Mouse (Mus musculus): ENCODE measurements at regions not wholly inside any gene's neighbourhood (a gene's known extent, or its start where the extent isn't known, plus 50 kb on each side); places are given as distances from the start of the nearest gene placed in this dataset.

DNA sequence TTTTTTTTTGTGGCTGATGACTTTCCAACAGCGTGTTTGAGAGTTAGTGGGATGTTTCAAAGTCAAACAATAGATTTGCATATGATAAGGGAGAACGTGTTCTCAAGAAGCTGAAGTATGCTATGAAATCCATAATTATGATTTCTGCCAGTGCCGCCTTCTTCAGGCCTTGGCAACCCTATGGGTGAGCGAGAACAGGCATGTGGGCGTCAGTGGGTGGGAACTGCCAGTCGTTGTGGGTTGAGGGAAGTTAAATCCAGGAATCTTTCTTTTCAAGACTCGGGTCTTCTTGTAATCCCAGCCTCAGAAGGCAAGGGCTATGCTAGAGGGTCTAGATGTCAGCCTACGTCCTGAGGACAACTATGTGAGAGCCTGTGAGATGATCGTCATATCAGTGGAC, 60.6 kb upstream of the Slc30a5 start:
- no peak for DNase-seq (ENCODE audit: low spot score in 2 of 2)

DNA sequence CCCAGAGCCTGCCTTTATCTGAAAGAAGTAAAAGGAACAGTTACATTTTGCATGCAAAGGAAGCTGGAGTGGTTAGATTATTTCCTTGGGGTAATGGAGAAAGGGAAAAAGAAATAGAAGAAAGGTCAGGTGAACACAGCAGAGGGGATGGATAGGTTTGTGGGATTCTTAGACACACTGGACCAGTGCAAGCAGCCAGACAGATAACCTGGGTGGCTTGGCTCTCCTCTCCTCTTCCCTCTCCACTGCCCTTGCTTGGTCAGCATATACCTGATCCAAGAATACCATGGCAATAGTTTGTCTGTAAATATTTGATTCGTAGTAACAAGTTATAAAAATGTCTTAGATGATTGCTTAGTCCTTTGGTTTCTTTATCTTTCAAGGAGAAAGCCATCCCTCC, 59.9 kb upstream of the Slc30a5 start:
- no peak for DNase-seq (ENCODE audit: low spot score in 2 of 2)

- DNase-seq (ENCODE audit: low spot score in 2 of 2): no peak
Observed at GRCm38 (mm10) chr13:100892647-100893071, 59.4 kb upstream of the Slc30a5 start.

GRCm38 (mm10) chr13:100892204-100892603, 59.0 kb upstream of the Slc30a5 start:
- DNase-seq (ENCODE audit: low spot score in 2 of 2): peak; percentile 50 to 70

GRCm38 (mm10) chr13:100890457-100890856, 57.2 kb upstream of the Slc30a5 start:
- DNase-seq (ENCODE audit: low spot score in 2 of 2): no peak

DNA sequence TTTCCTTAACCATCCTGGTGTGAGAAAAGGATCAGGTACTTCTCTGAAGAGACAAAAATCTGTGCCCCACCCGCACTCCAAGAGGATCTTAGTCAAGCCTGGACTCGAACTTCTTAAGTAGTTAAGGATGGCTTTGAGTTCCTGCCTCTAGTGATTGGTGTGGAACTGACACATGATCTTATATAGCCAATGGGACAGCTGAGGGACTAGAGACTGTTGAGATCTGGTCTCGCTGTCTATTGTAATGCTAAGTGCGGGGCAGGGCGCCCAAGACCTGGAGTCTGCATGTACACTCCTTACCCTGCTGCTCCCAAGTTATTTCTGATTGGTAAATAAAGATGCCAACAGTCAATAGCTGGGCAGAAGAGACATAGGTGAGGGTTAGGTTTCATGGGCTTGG, 55.3 kb upstream of the Slc30a5 start:
- no peak for DNase-seq (ENCODE audit: low spot score in 2 of 2)

DNA sequence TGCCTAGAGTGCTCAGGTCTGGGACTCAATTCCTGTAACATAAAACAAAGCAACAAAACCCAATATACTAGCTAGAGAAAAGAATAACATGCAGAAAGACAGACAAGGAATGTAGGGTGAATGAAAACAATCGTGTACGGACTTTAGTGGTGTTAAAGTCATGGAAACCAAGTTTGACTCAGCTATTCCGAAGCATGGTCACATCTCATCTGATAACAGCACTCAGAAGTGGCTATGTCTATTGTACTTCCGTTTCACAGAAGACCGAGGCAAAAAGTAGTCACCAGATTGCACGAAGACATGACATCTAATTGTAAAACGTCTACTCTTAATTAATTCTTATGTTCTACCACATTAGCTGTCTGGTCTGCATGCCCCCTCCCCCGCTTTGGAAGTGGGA, 50.5 kb upstream of the Slc30a5 start:
- no peak for DNase-seq (ENCODE audit: low spot score in 2 of 2)
